Mouse (Mus musculus) megakaryocyte, adult 5-6 weeks (primary cell): ENCODE data around the gene Ntn1. TPM values are rescaled to one million over a fixed set of nuclear protein-coding genes. Genes with fewer than 3 reads are reported as not detected.

ENCODE experiments used
- ATAC-seq: 2 replicates; pipeline ENCODE4 v1.8.0; 2016; ENCODE audit warnings: mild to moderate bottlenecking, inconsistent platforms; ENCODE audit not compliant: poor library complexity, severe bottlenecking
- total RNA-seq, 2 experiments: library from RNA; stranded (forward) in 1 of 2; stranded (reverse) in 1 of 2; fragments of 153-499, 151-499 nt in 1 of 2; fragments of 221-1000, 200-1000 nt in 1 of 2; gene quantifications; 2 replicates each; pipeline versions ENCODE4 v1.2.3 to v1.2.4; 2015 to 2017

The Ntn1 gene
- total RNA-seq, 2 experiments from 2014 or later, result not detected

GRCm38 (mm10) chr11:68285754-68286141, 114.9 kb downstream of the Ntn1 start:
- ATAC-seq, result no peak

GRCm38 (mm10) chr11:68280001-68280510, 120.6 kb downstream of the Ntn1 start:
- no peak for ATAC-seq

- no peak for ATAC-seq
These were observed 123.7 kb downstream of the Ntn1 start for GRCm38 (mm10) chr11:68276945-68277344.

- ATAC-seq, result no peak
These were observed 126.3 kb downstream of the Ntn1 start for GRCm38 (mm10) chr11:68274331-68274811.

GRCm38 (mm10) chr11:68273855-68274254, 126.8 kb downstream of the Ntn1 start:
- ATAC-seq, result no peak

- no peak for ATAC-seq
These were observed 129.7 kb downstream of the Ntn1 start for GRCm38 (mm10) chr11:68270730-68271467.

- no peak for ATAC-seq
These were observed 136.3 kb downstream of the Ntn1 start for GRCm38 (mm10) chr11:68264276-68264675.

GRCm38 (mm10) chr11:68263100-68263499, 137.5 kb downstream of the Ntn1 start:
- no peak for ATAC-seq

GRCm38 (mm10) chr11:68261162-68261892, 139.3 kb downstream of the Ntn1 start:
- no peak for ATAC-seq

- ATAC-seq, result no peak
These were observed 140.2 kb downstream of the Ntn1 start for GRCm38 (mm10) chr11:68260399-68260798.

GRCm38 (mm10) chr11:68258498-68258897, 142.1 kb downstream of the Ntn1 start:
- ATAC-seq, result no peak

- ATAC-seq, result no peak
These were observed 147.1 kb downstream of the Ntn1 start for GRCm38 (mm10) chr11:68253531-68253930.

- ATAC-seq, result no peak
These were observed 150.5 kb downstream of the Ntn1 start for GRCm38 (mm10) chr11:68250106-68250505.

GRCm38 (mm10) chr11:68247897-68248296, 152.7 kb downstream of the Ntn1 start:
- ATAC-seq, result no peak

GRCm38 (mm10) chr11:68244992-68245261, 155.7 kb downstream of the Ntn1 start:
- ATAC-seq, result no peak

GRCm38 (mm10) chr11:68244254-68244991, 156.2 kb downstream of the Ntn1 start:
- no peak for ATAC-seq

GRCm38 (mm10) chr11:68239756-68240155, 160.9 kb downstream of the Ntn1 start:
- ATAC-seq, result no peak

GRCm38 (mm10) chr11:68233469-68233965, 167.1 kb downstream of the Ntn1 start:
- ATAC-seq, result no peak

- ATAC-seq, result no peak
These were observed 169.1 kb downstream of the Ntn1 start for GRCm38 (mm10) chr11:68231558-68231957.

- no peak for ATAC-seq
These were observed 171.5 kb downstream of the Ntn1 start for GRCm38 (mm10) chr11:68228941-68229665.

- ATAC-seq, result no peak
These were observed 172.8 kb downstream of the Ntn1 start for GRCm38 (mm10) chr11:68227837-68228236.
